Mouse (Mus musculus): ENCODE measurements around the gene Sec24d.

DNA sequence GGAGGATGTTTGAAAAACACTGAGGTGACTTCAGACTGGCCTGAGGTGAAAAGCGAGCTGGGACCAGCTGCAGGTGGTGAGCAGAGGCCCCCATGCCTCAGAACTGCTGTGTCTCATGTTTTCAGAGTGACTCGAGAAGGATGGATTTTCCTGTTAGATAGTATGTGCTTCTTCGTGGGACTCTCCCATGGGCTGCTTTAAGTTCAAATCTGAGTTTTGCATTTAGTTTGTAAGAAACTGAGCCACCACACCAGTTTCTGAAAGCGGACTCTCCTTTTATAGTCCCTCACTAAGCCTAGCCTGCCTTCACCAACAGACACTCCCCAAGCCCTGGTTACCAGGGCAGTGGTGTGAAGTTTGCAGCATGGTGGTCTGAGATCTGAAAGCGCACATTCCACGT is 70.6 kb downstream of the Sec24d start:
- TF ChIP-seq CTCF (IDR thresholded peaks at IDR 0.05; ENCODE audit: low read depth) (no peak), EP300 (optimal IDR thresholded peaks at IDR 0.05) (no peak)
